Mouse (Mus musculus) myocyte (in vitro differentiated cells): ENCODE measurements at regions not wholly inside any gene's neighbourhood (a gene's known extent, or its start where the extent isn't known, plus 50 kb on each side); places are given as distances from the start of the nearest gene placed in this dataset.

Experiments used
- E2F4 ChIP-seq: IDR thresholded peaks from one replicate; pipeline ENCODE4 v1.6.1; 2011; ENCODE audit warnings: mild to moderate bottlenecking, control low read depth, moderate library complexity; ENCODE audit not compliant: insufficient read depth
- MAX ChIP-seq: IDR thresholded peaks from one replicate; pipeline ENCODE4 v1.6.1; 2011; ENCODE audit warnings: low read depth, mild to moderate bottlenecking, control low read depth
- MYOD1 ChIP-seq, 3 experiments: IDR thresholded peaks; one replicate each; pipeline ENCODE4 v1.6.1; 2011; ENCODE audit warnings: control low read depth in 2 of 3, low read depth in 2 of 3, mild to moderate bottlenecking in 2 of 3, moderate library complexity in 1 of 3; ENCODE audit not compliant: insufficient read length in 2 of 3, control insufficient read depth in 1 of 3
- MYOG ChIP-seq, 3 experiments: IDR thresholded peaks; one replicate each; pipeline ENCODE4 v1.6.1; 2011; ENCODE audit warnings: control low read depth in 2 of 3, low read depth in 2 of 3, mild to moderate bottlenecking in 2 of 3; ENCODE audit not compliant: insufficient read length in 2 of 3, control insufficient read depth in 1 of 3, insufficient read depth in 1 of 3
- POLR2A ChIP-seq: IDR thresholded peaks from one replicate; pipeline ENCODE4 v1.6.1; 2011; ENCODE audit warnings: low read depth, mild to moderate bottlenecking, control low read depth, moderate library complexity; ENCODE audit not compliant: insufficient read length
- POLR2AphosphoS2 ChIP-seq: IDR thresholded peaks from one replicate; pipeline ENCODE4 v1.6.1; 2011; ENCODE audit warnings: low read depth, control low read depth; ENCODE audit not compliant: insufficient read length
- REST ChIP-seq: IDR thresholded peaks from one replicate; pipeline ENCODE4 v1.6.1; 2011; ENCODE audit warnings: mild to moderate bottlenecking, control low read depth, moderate library complexity; ENCODE audit not compliant: insufficient read depth, insufficient read length
- SRF ChIP-seq: IDR thresholded peaks from one replicate; pipeline ENCODE4 v1.6.1; 2011; ENCODE audit warnings: low read depth; ENCODE audit not compliant: control insufficient read depth, insufficient read length
- TCF12 ChIP-seq: IDR thresholded peaks from one replicate; pipeline ENCODE4 v1.6.1; 2011; ENCODE audit warnings: mild to moderate bottlenecking, control low read depth; ENCODE audit not compliant: poor library complexity, insufficient read depth, severe bottlenecking
- USF1 ChIP-seq: IDR thresholded peaks from one replicate; pipeline ENCODE4 v1.6.1; 2011; ENCODE audit warnings: low read depth, mild to moderate bottlenecking, control low read depth, moderate library complexity

- TF ChIP-seq USF1, result no peak
- no peak for TF ChIP-seq POLR2A
- no peak for TF ChIP-seq MYOG (IDR thresholded peaks at IDR 0.05; ENCODE audit: control insufficient read depth in 1 of 3, insufficient read depth in 1 of 3, insufficient read length in 2 of 3, low read depth in 2 of 3)
- no peak for TF ChIP-seq POLR2AphosphoS2
- no peak for TF ChIP-seq MYOD1 (IDR thresholded peaks at IDR 0.05; ENCODE audit: control insufficient read depth in 1 of 3, insufficient read length in 2 of 3, low read depth in 2 of 3)
- TF ChIP-seq E2F4, result no peak
- TF ChIP-seq REST, result no peak
- no peak for TF ChIP-seq MAX
- TF ChIP-seq TCF12, result no peak
- no peak for TF ChIP-seq SRF
Measured at GRCm38 (mm10) chr14:25168310-25168709, 290.7 kb upstream of the Zmiz1 start.
